Mouse (Mus musculus): ENCODE measurements around the gene Pcsk2. TPM values are rescaled to one million over a fixed set of nuclear protein-coding genes. Genes with fewer than 3 reads are reported as not detected.
A peak's percentile ranks its signal among the peaks of the same experiment; 100 is the strongest.

The Pcsk2 gene
- polyA plus RNA-seq, 1 experiment from 2014 or later = not detected

GRCm38 (mm10) chr2:143546412-143547211, 656 bp downstream of the Pcsk2 start:
- no peaks in the 10 kb centered on the region for H3K36me3 ChIP-seq (replicated peaks; ENCODE audit: insufficient read depth, low read length)
- peaks cover 35% of the 10 kb centered on the region for H3K27me3 ChIP-seq (ENCODE audit: insufficient read depth, low read length)
- no peaks in the 10 kb centered on the region for H3K9me3 ChIP-seq (ENCODE audit: low read length)
- no peak overlapping the region for H3K9ac ChIP-seq (replicated peaks)
- H3K4me3 ChIP-seq (ENCODE audit: low read depth, low read length) = peak overlapping the region; percentile 22; the same call in 1 of the 2 replicates
- H3K4me1 ChIP-seq (ENCODE audit: insufficient read depth) = no peaks in the 10 kb centered on the region
- H3K4me2 ChIP-seq (ENCODE audit: low read depth, low read length) = peak overlapping the region; percentile 61
- ATAC-seq (no peak), DNase-seq (no peak)
- TF ChIP-seq EP300 (IDR thresholded peaks at IDR 0.05; ENCODE audit: low read depth) (no peak), CTCF (IDR thresholded peaks at IDR 0.05; ENCODE audit: low read depth) (no peak)
- 2% methylated on average over 33 of the region's 33 CpGs for WGBS (ENCODE audit: insufficient replicate concordance)
- no peak overlapping the region for H3K27ac ChIP-seq (ENCODE audit: low read depth)

GRCm38 (mm10) chr2:143547251-143548090, 1.5 kb downstream of the Pcsk2 start:
- Histone ChIP-seq H3K36me3 (replicated peaks; ENCODE audit: insufficient read depth, low read length) (no peaks in the 10 kb centered on the region), H3K27ac (ENCODE audit: low read depth) (no peak overlapping the region), H3K4me2 (ENCODE audit: low read depth, low read length) (no peak overlapping the region), H3K27me3 (ENCODE audit: insufficient read depth, low read length) (peaks cover 35% of the 10 kb centered on the region), H3K9me3 (ENCODE audit: low read length) (no peaks in the 10 kb centered on the region), H3K4me3 (ENCODE audit: low read depth, low read length) (no peak overlapping the region), H3K4me1 (ENCODE audit: insufficient read depth) (no peaks in the 10 kb centered on the region), H3K9ac (replicated peaks) (no peak overlapping the region)
- 2% methylated on average over 32 of the region's 32 CpGs for WGBS (ENCODE audit: insufficient replicate concordance)
- no peak for ATAC-seq
- DNase-seq = no peak
- TF ChIP-seq CTCF (IDR thresholded peaks at IDR 0.05; ENCODE audit: low read depth) = no peak
- TF ChIP-seq EP300 (IDR thresholded peaks at IDR 0.05; ENCODE audit: low read depth) = no peak

GRCm38 (mm10) chr2:143560384-143560783, 14.4 kb downstream of the Pcsk2 start:
- Histone ChIP-seq H3K4me1 (ENCODE audit: insufficient read depth) (no peaks in the 10 kb centered on the region), H3K4me3 (ENCODE audit: low read depth, low read length) (no peak overlapping the region), H3K36me3 (replicated peaks; ENCODE audit: insufficient read depth, low read length) (no peaks in the 10 kb centered on the region), H3K27ac (ENCODE audit: low read depth) (no peak overlapping the region), H3K9me3 (ENCODE audit: low read length) (no peaks in the 10 kb centered on the region), H3K27me3 (ENCODE audit: insufficient read depth, low read length) (no peaks in the 10 kb centered on the region), H3K9ac (replicated peaks) (no peak overlapping the region), H3K4me2 (ENCODE audit: low read depth, low read length) (no peak overlapping the region)
- TF ChIP-seq EP300 (IDR thresholded peaks at IDR 0.05; ENCODE audit: low read depth) (no peak), CTCF (IDR thresholded peaks at IDR 0.05; ENCODE audit: low read depth) (no peak)
- DNase-seq (no peak), ATAC-seq (no peak)
- 56% methylated on average over 4 of the region's 4 CpGs for WGBS (ENCODE audit: insufficient replicate concordance)

GRCm38 (mm10) chr2:143565062-143565461, 19.1 kb downstream of the Pcsk2 start:
- H3K9ac ChIP-seq (replicated peaks) = no peak overlapping the region
- no peak overlapping the region for H3K27ac ChIP-seq (ENCODE audit: low read depth)
- H3K4me1 ChIP-seq (ENCODE audit: insufficient read depth) = no peaks in the 10 kb centered on the region
- no peak overlapping the region for H3K4me2 ChIP-seq (ENCODE audit: low read depth, low read length)
- no peaks in the 10 kb centered on the region for H3K9me3 ChIP-seq (ENCODE audit: low read length)
- no peak for DNase-seq
- H3K36me3 ChIP-seq (replicated peaks; ENCODE audit: insufficient read depth, low read length) = no peaks in the 10 kb centered on the region
- TF ChIP-seq EP300 (IDR thresholded peaks at IDR 0.05; ENCODE audit: low read depth) (no peak), CTCF (IDR thresholded peaks at IDR 0.05; ENCODE audit: low read depth) (no peak)
- no peaks in the 10 kb centered on the region for H3K27me3 ChIP-seq (ENCODE audit: insufficient read depth, low read length)
- no peak overlapping the region for H3K4me3 ChIP-seq (ENCODE audit: low read depth, low read length)
- WGBS (ENCODE audit: insufficient replicate concordance) = 35% methylated on average over 2 of the region's 2 CpGs
- no peak for ATAC-seq

GRCm38 (mm10) chr2:143565961-143566360, 20.0 kb downstream of the Pcsk2 start:
- DNase-seq (no peak), ATAC-seq (no peak)
- Histone ChIP-seq H3K27me3 (ENCODE audit: insufficient read depth, low read length) (no peaks in the 10 kb centered on the region), H3K36me3 (replicated peaks; ENCODE audit: insufficient read depth, low read length) (no peaks in the 10 kb centered on the region), H3K4me3 (ENCODE audit: low read depth, low read length) (no peak overlapping the region), H3K9me3 (ENCODE audit: low read length) (no peaks in the 10 kb centered on the region), H3K4me2 (ENCODE audit: low read depth, low read length) (no peak overlapping the region), H3K4me1 (ENCODE audit: insufficient read depth) (no peaks in the 10 kb centered on the region), H3K9ac (replicated peaks) (no peak overlapping the region), H3K27ac (ENCODE audit: low read depth) (no peak overlapping the region)
- 83% methylated on average over 6 of the region's 6 CpGs for WGBS (ENCODE audit: insufficient replicate concordance)
- TF ChIP-seq CTCF (IDR thresholded peaks at IDR 0.05; ENCODE audit: low read depth) = no peak
- TF ChIP-seq EP300 (IDR thresholded peaks at IDR 0.05; ENCODE audit: low read depth) = no peak

GRCm38 (mm10) chr2:143585341-143585740, 39.4 kb downstream of the Pcsk2 start:
- ATAC-seq (no peak), DNase-seq (no peak)
- H3K4me2 ChIP-seq (ENCODE audit: low read depth, low read length) = no peak overlapping the region
- no peaks in the 10 kb centered on the region for H3K4me1 ChIP-seq (ENCODE audit: insufficient read depth)
- H3K9ac ChIP-seq (replicated peaks) = no peak overlapping the region
- no peaks in the 10 kb centered on the region for H3K9me3 ChIP-seq (ENCODE audit: low read length)
- H3K36me3 ChIP-seq (replicated peaks; ENCODE audit: insufficient read depth, low read length) = no peaks in the 10 kb centered on the region
- no peaks in the 10 kb centered on the region for H3K27me3 ChIP-seq (ENCODE audit: insufficient read depth, low read length)
- 69% methylated on average over 6 of the region's 6 CpGs for WGBS (ENCODE audit: insufficient replicate concordance)
- no peak overlapping the region for H3K4me3 ChIP-seq (ENCODE audit: low read depth, low read length)
- TF ChIP-seq CTCF (IDR thresholded peaks at IDR 0.05; ENCODE audit: low read depth) = no peak
- no peak for TF ChIP-seq EP300 (IDR thresholded peaks at IDR 0.05; ENCODE audit: low read depth)
- no peak overlapping the region for H3K27ac ChIP-seq (ENCODE audit: low read depth)
